Mouse (Mus musculus) lung, postnatal 36 days (tissue): ENCODE data around the gene Mroh2a.

Experiments used
- DNase-seq: peaks from one replicate; pipeline ENCODE4 v3.0.0; 2022; ENCODE audit warnings: mixed read lengths

Gene Mroh2a

DNA sequence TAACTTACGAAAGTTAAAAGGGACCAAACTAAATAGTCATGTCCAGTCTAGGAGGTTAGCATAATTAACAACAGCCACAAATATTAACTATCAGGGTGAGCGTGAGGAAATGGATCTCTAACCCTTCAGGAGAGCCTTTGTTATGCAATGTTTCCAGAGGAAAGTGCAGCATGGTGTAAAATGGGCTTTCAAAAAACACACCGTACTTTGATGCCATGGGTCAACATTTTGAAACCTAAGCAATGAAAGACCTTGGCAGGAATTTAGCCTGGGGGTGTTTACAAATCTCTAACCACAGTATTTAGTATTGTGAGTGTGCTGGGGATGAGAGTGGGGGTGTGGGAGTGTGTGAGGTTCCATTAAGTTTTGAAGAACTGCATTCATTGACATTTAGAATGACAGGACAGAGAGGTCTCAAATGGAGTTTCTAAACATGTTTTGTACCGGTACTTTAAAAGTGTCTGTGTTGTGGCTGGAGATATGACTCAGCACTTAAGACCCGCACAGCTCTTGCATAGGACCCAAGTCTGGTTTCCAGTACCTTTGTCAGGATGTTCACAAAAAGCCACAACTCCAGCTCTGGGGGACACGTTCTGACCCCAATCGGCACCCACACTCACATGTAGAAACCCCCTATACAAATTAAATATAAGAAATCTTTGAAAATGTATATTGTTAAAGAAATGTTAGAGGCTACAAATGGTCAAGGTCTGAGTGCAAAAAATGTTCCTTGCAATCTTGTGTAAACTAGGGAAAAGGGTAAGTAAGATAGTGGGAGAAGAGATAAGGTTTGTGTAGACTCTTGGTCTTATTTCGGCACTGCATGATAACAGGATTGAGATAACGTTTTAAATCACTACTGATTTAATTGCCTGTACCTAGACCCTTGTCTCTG is 52.6 kb downstream of the Mroh2a start:
- DNase-seq, result peak; percentile 88

DNA sequence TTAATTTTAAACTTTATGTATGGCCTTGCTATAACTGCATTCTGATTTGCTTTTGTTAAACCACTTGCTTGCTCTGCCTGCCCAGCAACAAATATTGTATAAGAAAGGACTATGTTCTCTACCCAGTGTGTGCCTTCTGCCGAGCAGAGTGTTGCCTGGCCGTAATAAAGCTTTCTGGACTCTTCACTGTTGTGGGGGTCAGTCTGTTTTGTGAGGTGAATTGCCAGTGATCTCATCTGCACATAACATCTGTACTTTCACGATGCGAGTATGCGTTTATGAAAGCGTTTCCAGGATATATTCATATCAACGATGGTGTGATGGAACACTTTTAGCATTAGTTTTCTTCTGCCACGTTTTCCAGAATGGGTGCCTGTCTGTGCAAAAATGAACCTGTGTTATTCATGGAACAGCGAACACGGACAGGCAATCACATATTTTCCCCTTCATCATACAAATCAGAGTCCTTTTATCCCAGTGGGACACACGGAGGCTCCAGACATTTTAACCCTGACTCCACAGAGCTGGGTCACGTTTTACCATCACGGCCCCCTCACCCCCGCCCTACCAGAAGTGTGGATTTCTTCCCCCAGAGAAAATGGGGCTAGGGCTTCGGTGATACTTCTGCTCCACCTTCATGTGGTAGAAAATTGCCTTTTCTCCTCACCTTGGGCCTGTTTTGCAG is 53.4 kb downstream of the Mroh2a start:
- DNase-seq, result no peak

DNA sequence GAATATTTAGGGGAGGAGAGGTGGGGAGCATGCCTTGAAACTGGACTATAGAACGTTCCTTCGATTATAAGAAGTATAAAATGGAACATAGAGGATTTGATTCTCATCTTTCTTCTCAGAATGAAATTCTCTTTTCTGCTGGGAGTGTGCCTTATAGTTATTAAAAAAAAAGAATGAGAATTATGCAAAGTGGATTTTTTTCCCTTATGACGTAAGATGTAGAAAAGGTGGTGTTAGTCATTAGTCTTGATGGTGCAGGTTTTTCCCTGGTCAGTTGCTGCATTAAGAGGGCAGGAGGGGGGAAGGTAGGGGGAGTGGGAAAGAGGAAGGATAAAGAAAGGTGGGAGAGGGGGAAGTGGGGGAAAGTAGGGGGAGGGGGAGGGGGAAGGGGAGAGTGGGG is 55.5 kb downstream of the Mroh2a start:
- no peak for DNase-seq

DNA sequence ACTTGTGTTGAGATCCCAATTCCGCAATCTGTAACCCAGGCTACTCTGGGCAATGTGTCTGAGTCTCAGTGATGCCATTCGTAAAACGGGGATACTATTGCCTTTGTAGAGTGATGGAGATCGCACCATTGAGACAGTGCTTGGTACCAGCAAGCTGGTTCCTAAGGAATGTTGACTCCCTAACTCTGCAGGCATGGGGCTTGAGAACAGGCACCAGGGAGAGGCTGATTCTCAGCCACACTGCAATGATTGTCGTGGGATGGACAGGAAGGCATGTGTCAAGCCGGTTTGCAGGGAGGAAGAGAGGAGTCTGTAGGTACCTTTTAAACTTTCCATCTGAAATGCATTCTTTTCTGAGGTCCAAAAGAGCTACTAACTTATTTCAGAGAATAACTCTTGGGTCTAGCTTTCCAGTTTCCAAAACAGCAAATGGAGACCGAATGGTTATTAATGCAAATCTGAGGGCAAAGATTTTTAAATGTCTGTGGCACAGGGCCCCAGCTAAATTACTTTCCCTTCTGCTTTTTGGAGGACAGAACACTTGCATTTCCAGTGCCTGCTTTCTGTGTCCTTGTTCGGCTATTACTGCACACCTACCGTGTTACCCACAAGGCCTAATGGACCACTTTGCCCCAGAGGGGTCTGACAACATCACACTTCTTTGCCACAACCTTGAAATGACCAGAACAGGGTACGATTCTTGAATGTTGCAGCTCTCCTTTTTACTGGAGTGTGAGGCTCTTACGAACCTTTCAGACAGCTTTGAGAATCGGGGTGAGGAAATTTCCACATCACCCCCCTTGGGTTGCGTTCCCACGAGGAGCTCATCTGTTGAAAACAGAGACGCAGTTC is 56.8 kb downstream of the Mroh2a start:
- no peak for DNase-seq

DNA sequence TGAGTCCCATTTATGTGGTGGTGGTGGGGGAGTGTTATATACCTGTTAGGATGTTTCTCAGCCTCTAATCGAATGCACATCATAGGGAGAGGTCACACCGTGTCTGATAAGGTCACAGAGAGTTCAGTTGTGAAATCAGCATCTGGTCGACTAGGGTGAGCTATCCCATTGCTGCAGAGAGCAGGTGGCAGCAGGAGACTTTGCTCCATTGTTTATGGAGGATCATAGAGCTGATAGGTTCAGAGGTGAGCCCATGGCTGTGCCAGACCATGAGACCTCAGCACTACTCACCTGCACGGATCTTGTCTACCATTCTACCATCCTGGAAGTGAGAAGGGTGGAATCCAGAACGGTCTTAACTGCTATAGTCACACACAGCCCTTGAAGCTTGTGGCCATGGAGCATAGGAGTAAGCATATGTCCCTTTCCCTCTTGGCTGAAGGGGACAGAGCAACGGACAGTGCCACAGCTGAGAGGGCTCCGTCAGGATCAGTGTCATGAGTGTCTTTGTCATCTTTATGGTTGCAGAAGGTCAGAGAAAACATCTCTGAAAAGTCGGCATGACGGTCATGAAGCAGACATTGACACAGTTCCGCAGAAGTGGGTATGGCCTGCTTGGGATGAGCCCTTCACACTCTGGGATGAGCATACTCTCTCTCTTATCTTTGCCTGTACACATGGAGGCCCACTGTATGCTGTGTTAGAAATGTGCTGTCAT is 57.6 kb downstream of the Mroh2a start:
- no peak for DNase-seq

GRCm38 (mm10) chr1:88284946-88285320 is 58.1 kb downstream of the Mroh2a start:
- no peak for DNase-seq

DNA sequence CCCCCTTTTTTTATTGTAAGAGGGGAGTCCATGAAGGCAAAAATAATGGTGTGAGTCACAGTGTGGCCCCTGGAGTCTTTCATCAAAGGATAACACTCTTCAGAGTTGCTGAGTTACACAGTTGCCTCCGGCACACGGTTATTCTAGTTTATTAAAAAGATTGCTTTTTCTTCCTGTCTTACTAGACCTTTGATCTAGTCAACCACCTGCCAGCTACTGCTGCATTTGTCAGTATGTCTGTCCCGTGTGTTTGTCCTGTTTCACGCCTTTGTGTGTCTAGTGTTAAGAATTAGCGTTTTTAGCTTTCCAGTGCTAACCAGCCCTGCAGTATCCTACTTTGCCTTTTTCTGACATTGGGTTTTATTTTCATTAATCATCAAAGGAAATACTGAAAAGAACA is 58.9 kb downstream of the Mroh2a start:
- no peak for DNase-seq

DNA sequence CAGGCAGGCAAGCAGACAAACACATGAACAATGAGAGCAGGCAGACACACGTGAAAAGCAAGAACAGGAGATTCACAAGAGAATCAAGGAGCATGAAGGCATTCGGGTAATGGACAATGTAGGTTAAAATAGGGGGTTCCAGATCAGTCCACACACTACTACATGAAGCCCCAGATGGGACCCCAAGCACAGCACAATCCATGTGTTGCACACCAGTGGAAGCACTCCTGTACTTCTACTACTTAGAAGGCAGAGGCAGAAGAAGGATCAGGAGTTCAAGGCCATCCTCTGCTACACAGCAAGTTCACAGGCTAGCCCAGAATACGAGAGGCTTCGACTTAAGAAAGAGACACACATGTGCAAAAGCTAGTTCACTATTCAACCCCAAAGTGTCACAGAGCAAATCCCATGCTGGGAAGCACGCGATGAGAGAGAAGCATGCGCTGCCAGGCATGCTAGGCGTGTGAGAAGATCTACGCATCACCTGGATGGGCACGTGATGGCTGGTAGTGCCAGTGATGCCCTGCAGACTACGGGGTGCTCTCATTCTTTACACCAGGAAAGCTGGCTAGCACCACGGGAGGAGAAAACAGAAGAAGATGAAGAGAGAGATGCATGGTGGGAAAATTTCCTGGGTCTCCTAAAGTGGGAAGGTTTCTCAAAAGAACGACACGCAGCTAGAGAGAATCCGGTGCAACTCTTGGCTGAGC is 59.5 kb downstream of the Mroh2a start:
- no peak for DNase-seq

DNA sequence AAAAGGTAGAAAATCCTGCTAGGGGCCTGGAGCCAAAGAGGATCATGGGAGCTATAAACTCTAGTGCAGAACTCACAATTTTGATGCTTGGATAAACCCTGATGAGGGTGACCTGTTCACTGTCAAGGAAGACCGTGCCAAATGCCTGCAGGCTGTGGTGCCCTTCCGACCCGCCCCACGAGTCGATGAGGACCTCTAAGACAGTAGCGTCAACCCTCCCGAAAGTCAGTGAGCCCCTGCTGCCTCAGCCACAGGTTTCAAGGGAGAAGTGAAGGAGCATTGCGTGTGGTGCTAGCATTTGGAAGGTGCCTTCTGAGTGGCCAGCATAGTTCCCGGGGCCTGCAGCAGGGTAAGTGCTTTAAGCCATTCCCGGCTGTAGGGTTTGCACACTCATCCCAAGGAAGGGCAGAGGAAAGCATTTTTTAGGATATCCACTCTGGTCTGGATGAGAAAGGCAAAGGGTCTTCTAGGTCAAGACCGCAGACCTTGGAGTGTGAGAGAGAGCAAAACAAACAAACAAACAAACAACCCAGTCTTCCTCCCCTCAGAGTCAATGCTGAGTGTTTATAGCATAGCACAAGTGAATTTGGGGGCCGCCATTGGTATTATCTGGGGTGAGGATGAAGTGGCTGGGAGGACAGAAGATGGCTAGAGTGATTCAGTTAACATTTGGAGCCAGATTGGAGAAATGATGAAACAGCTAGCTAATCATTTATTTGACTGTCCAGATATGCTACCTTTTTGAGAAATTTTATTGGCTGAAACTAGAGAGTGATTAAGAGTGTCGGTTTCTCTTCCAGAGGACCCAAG is 60.3 kb downstream of the Mroh2a start:
- peak; percentile 4 for DNase-seq

DNA sequence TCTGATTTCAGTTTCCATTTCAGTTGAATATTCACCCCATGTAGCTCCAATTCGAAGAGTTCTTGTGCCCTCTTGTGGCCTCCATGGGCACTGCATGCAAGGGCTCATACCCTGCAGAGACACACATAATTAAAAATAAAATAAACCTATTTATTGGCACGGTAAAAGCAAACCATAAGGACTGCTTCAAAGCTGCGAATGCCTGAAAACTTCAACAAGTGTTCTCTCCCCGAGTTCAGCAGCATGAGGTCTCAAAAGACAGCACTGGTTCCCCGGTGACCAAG is 60.9 kb downstream of the Mroh2a start:
- peak; percentile 84 for DNase-seq

DNA sequence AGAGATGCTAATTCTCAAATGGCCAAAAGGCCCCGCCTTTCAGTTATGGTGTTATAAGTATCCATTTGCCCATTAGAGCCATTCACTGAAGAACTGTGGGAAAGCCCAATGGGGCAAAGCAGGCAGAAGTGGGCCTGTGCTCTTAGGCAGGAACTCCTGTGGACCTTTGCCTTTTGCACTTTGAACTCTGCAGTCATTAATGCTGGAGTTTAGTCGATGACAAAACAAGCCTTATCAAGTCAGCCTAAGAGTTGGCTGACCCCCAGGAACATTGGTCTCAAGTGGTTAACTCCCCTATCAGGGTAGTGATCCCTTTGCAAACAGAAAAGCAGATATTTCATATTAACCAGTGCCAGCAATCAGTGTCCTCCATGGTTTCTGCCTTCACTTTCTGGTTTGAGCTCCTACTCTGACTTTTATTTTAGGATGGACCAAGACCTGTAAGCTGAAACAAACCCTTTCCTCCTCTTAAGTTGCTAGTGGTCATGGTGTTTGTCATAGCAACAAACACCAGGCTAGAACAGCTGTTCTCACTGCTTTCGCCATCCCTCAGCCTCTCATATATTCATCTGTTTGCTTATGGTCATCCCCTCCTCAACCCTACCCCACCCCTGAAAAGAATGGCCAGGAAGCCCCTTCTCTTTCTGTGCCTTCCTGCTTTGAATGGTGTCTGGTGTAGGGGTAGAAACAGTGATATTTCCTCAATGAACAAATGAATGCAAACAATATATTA is 61.4 kb downstream of the Mroh2a start:
- peak; percentile 13 for DNase-seq

GRCm38 (mm10) chr1:88288789-88289127 is 62.0 kb downstream of the Mroh2a start:
- no peak for DNase-seq

GRCm38 (mm10) chr1:88289152-88289551 is 62.4 kb downstream of the Mroh2a start:
- DNase-seq, result no peak

- DNase-seq, result peak; percentile 72
Observed at GRCm38 (mm10) chr1:88289917-88290316, 63.1 kb downstream of the Mroh2a start.

- DNase-seq, result peak; percentile 2
Observed at GRCm38 (mm10) chr1:88290511-88290910, 63.7 kb downstream of the Mroh2a start.

- DNase-seq, result no peak
Observed at GRCm38 (mm10) chr1:88291409-88292005, 64.7 kb downstream of the Mroh2a start.

DNA sequence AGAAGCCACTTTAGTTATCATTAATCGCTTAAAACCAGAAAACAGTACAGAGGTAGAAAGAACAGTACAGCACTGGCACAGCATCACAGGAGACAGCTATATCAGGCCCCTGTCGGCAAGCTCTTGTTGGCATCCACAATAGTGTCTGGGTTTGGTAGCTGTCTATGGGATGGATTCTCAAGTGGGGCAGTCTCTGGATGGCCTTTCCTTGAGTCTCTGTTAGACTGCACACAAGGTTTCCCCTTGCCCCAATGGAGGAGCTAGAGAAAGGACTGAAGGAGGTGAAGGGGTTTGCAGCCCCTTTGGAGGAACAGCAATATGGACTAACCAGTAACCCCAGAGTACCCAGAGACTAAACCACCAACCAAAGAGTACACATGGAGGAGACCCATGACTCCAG is 65.3 kb downstream of the Mroh2a start:
- no peak for DNase-seq

GRCm38 (mm10) chr1:88294650-88295049 is 67.9 kb downstream of the Mroh2a start:
- no peak for DNase-seq

GRCm38 (mm10) chr1:88296171-88296920 is 69.6 kb downstream of the Mroh2a start:
- no peak for DNase-seq
